Comparison of ENCODE assay signal across 16 mouse cellular contexts in genomic region chr5:144303071-144303470, GRCm38 (mm10).
"Had no signal": no experiment of that assay in that cellular context is flagged by ENCODE, and none has a peak within 500 bp of the region (broad histone marks: within the 10 kb centered on the region; RNA-seq: fewer than 3 reads in every experiment).

No protein-coding gene starts in this region.

- H3K27ac ChIP-seq: neural tube, embryonic 13.5 days; neural tube, embryonic 15.5 days; stomach, embryonic 15.5 days; stomach, postnatal 0 days had no signal

- H3K9ac ChIP-seq: neural tube, embryonic 13.5 days; neural tube, embryonic 15.5 days; stomach, embryonic 15.5 days had no signal

- H3K4me2 ChIP-seq: neural tube, embryonic 13.5 days; neural tube, embryonic 15.5 days; stomach, embryonic 15.5 days had no signal

- H3K9me3 ChIP-seq: neural tube, embryonic 13.5 days; neural tube, embryonic 15.5 days; stomach, embryonic 15.5 days had no signal

- DNase-seq: retina, postnatal 1 day; right cerebral cortex, adult 18-20 months; right cerebral cortex, postnatal 14 days; right cerebral cortex, postnatal 25 days; right cerebral cortex, postnatal 4 days; spleen, adult 18-20 months; thymus, adult 18-20 months; thymus, adult 2 months; thymus, postnatal 14 days; thymus, postnatal 25 days; thymus, postnatal 36 days; thymus, postnatal 4 days had no signal

- H3K27me3 ChIP-seq: neural tube, embryonic 13.5 days; neural tube, embryonic 15.5 days; stomach, embryonic 15.5 days had no signal

- H3K4me1 ChIP-seq: neural tube, embryonic 13.5 days; neural tube, embryonic 15.5 days; stomach, embryonic 15.5 days had no signal

- H3K4me3 ChIP-seq: neural tube, embryonic 13.5 days; neural tube, embryonic 15.5 days; stomach, embryonic 15.5 days had no signal

- H3K36me3 ChIP-seq: neural tube, embryonic 13.5 days; neural tube, embryonic 15.5 days; stomach, embryonic 15.5 days had no signal
